Mouse (Mus musculus) cerebellum, adult 9-10 months (tissue): ENCODE data around the gene Krt82.

Experiments
- DNase-seq: peaks from one replicate; pipeline ENCODE4 v3.0.0; 2022

Gene Krt82

DNA sequence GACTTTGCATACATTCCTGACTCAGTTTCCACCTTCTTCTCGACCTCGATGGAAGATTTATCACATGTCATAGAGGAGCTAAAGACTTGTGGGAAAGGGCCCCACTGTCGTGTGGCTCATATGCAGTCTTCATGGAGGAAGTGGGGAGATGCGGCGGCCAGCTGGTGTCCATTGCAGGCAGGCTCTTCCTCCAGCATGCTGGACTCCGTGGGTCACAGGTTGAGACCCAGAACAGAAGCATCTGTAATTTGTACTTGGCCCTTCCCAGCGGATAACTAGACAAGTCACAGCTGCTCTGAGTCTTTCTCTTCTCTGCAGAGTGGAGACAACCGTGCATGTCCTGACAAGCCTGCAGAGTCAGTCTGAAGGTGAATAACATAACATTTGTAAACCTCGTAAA is 42.2 kb downstream of the Krt82 start:
- DNase-seq, result no peak

DNA sequence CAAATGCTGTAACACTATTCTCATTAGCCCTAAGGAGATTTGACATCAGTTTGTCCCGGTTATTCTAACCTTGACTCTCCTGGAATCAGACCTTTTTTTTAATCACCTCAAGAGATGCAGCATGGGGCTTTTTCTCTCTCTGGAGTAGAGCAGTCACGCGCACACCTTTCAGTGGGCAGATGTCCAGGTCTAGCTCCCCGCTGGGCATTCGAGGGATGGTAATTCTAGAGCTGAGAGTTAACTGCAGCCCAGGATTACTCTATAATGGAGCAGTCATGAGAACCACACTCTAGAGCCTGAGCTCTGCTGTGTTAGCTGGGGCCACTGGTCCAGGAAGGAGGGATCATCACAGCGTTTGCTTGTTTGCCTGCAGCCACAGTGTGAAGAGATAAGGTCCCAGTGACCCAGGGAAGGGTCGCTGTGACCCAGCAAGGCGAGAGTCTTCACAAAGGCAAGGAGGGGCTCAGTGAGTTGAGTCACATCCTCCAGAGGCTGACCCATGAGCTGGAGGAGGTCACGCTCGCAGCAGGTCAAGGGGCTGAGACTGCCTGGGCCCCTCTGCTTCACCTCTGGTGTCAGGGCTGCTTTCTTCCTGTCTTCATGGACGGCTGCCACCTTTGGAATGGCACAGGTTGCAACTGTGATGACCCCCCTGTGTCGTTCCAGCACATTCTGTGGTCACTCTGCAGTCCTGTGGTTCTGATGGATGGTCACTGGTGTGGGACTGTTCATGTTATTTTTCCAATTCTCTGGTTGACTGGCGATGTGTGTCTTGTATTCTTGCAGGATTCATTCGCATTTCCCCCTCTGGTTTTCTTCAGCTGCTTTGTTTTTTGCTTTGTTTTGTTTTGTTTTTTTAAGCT is 43.3 kb downstream of the Krt82 start:
- no peak for DNase-seq

DNA sequence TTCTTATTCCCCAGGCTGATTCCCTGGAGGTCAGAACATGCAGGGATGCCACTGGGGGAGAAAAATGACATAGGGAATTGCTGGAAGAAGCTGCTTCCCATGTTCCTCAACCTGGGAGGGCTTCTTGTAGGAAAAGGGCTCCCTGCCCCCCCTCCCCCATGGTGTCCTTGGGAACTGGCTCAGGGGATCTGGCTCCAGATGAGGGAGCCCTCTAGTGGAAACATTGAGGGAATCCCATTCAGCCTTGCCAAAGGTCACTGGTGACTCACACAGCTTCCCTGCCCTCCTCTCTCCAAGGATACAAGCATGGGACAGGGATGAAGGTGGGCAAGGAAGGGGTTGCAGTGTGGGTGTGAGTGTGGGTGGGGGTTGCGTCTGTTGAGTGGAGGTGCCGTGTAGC is 53.3 kb downstream of the Krt82 start:
- DNase-seq, result no peak

DNA sequence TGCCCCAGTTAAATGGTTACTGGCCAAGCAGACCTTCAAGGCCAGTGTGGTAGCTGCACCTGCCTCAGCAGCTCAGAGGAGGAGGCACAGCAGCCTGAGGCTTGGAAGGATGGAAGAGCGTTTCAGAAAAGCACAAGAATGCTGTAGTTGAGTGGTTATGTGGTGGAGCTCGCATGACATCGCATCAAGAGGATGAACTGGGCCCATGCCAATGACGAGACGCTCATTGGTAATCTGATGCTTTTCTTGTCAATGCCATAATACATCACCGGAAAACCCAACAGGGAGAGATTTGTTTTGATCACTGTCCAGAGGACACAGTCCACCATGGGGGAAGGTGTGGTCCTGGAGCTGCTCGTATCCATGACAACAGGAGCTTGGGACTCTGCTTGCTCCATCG is 55.2 kb downstream of the Krt82 start:
- no peak for DNase-seq

DNA sequence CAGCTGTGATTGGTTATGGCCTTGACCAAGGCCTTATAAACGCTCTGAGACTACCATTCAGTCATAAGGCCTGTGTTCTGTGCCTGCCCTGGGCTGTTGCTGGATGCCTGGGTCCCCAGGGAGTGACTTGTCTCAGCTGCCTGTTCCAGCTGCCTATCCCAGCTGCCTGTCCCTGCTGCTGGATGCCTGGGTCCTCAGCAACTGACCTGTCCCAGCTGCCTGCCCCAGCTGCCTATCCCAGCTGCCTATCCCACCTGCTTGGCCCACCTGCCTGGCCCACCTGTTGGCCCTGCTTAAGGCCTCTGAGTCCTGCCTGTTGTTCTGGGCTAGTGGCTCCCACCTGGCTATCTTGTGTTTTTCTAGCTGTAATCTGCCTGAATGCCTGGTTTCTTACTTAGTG is 56.3 kb downstream of the Krt82 start:
- DNase-seq, result no peak

DNA sequence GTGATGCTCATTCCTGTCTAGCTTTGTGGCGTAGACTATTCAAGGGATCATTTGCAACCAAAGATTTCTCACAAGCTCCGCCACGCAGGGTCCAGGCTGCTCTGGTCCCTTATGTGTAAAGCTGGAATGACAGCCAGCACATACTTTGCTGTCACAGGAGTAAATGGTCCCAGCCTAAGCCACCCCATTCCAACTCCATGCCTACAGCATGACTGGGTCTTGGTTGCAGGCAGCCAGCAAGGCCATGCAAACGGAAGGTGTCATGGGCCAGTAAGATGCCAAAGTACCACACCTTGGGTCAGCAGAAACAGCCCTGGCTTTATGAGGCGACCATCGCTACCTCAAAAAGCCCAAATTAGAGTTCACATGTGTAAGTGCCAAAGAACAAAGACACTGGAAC is 56.8 kb downstream of the Krt82 start:
- no peak for DNase-seq

DNA sequence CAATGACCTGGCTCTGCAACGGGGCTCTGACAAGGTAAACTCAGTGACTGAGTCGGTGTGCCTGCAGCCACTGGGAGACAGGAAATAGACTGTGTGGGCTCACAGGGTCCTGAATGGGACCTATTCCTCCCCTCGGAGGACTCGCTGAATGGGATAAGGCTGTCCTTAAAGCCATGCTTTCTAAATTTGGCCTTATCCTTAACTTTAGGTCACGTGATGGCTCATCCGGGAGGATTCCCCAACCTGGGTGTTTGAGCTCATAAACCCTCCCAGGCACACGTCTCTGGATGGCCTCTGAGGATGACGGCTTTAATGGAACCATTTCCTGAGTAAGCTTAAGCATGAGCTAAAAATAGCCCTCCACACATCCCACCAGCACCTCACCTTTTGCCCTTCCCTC is 57.7 kb downstream of the Krt82 start:
- no peak for DNase-seq

DNA sequence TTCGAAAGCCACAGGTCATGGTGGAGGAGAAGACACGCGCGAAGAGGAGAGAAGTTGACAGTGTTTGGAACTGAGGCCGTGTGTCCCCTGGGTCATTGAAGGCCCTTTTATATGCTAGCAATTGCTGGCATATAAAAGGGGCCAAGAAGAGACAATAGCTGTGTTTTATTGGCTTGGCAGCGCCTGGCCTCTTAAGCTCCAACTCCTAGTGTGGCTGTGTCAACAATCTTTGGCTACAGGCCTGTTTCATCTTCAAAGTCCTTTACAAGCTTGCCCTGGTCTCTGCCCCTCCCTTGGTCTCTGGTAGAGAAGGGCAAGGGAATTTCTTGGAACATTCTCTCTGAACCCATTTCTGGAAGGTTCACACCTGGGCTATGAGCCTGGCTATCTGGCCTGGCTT is 59.0 kb downstream of the Krt82 start, which contains the start of gene Krt83:
Gene Krt83 (minus strand): TSS at position 82 of the 400 bp plus-strand sequence.
- DNase-seq, result no peak
